Comparison of ENCODE assay signal across 17 mouse cellular contexts in the genomic region with DNA sequence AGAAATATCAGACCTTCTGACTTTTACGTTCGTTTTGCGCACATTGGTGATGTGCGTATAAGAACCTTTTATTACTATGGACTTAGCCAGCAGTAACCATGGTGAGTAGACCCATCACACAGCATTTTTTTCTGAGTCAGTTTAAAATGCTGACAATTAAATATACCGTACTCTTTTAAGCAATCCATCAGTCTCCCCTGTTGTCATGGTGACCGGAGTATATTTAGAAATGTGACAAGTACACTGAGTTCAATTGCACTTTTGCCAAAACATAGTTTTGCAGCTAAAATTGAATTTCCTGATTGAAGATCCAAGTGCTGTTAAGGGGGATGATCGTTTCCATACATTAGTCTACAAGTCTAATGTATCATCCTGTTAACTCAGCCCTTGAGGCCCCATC.
A peak's percentile ranks its signal among the peaks of the same experiment; 100 is the strongest.
DNase-seq lines count a peak whose midpoint lies in the region; ATAC-seq and TF ChIP-seq lines count a peak whose summit lies in the region.
"Had no signal": no experiment of that assay in that cellular context is flagged by ENCODE, and none has a peak within 500 bp of the region (broad histone marks: within the 10 kb centered on the region; RNA-seq: fewer than 3 reads in every experiment).

No protein-coding gene starts in this region.

- TF ChIP-seq CTCF in forebrain, postnatal 0 days (IDR thresholded peaks at IDR 0.05; ENCODE audit: low read depth): no peak
- no peak for TF ChIP-seq CTCF in cortical plate, adult 2 months (IDR thresholded peaks at IDR 0.05; ENCODE audit: extremely low read depth, insufficient read depth, low read length)

- peak; percentile 73 for DNase-seq in forebrain, postnatal 0 days
- DNase-seq in forebrain, embryonic 11.5 days (ENCODE audit: low spot score): no peak
- peak; percentile 29 to 46 for DNase-seq in left cerebral cortex, adult 9 months (ENCODE audit: low spot score in 2 of 2)
- no peak for DNase-seq in left cerebral cortex, adult 18-20 months (ENCODE audit: low spot score in 2 of 2)
- DNase-seq in 3T3-L1 (ENCODE audit: low read depth, low spot score): peak; percentile 31
- no peak for DNase-seq in urinary bladder, postnatal 25 days (ENCODE audit: low spot score)
- DNase-seq in ovary, postnatal 36 days (ENCODE audit: low spot score): no peak
- DNase-seq: adrenal gland, postnatal 14 days; cerebellum, postnatal 25 days; kidney, postnatal 10 days; thymus, postnatal 36 days had no signal

- TF ChIP-seq POLR2A in cortical plate, adult 2 months (IDR thresholded peaks at IDR 0.05; ENCODE audit: extremely low read depth, insufficient read depth, low read length): no peak

- no peak overlapping the region for H3K9ac ChIP-seq in forebrain, postnatal 0 days
- H3K9ac ChIP-seq in forebrain, embryonic 11.5 days (ENCODE audit: low read length): no peak overlapping the region
- H3K9ac ChIP-seq: embryonic facial prominence, embryonic 12.5 days; heart, embryonic 15.5 days; hindbrain, embryonic 13.5 days; liver, embryonic 15.5 days had no signal

- no peak overlapping the region for H3K27ac ChIP-seq in forebrain, postnatal 0 days (ENCODE audit: low read depth, low read length)
- H3K27ac ChIP-seq in forebrain, embryonic 11.5 days (ENCODE audit: low read depth, low read length): no peak overlapping the region
- H3K27ac ChIP-seq in cortical plate, adult 2 months (ENCODE audit: insufficient read depth, low read length): peak overlapping the region; percentile 71
- H3K27ac ChIP-seq: embryonic facial prominence, embryonic 12.5 days; heart, embryonic 15.5 days; hindbrain, embryonic 13.5 days; liver, embryonic 15.5 days had no signal

- 60% methylated on average over 7 of the region's 7 CpGs for WGBS in forebrain, postnatal 0 days
- WGBS in forebrain, embryonic 11.5 days: 95% methylated on average over 7 of the region's 7 CpGs

- H3K4me3 ChIP-seq in forebrain, postnatal 0 days (ENCODE audit: low read depth, low read length): no peak overlapping the region
- no peak overlapping the region for H3K4me3 ChIP-seq in forebrain, embryonic 11.5 days (ENCODE audit: low read depth, low read length)
- no peak overlapping the region for H3K4me3 ChIP-seq in cortical plate, adult 2 months (ENCODE audit: insufficient read depth, low read length)
- H3K4me3 ChIP-seq: embryonic facial prominence, embryonic 12.5 days; heart, embryonic 15.5 days; hindbrain, embryonic 13.5 days; liver, embryonic 15.5 days had no signal

- H3K27me3 ChIP-seq in forebrain, postnatal 0 days (ENCODE audit: insufficient read depth, low read length): no peaks in the 10 kb centered on the region
- no peaks in the 10 kb centered on the region for H3K27me3 ChIP-seq in forebrain, embryonic 11.5 days (ENCODE audit: control insufficient read depth, insufficient read depth, low read length)
- H3K27me3 ChIP-seq: embryonic facial prominence, embryonic 12.5 days; heart, embryonic 15.5 days; hindbrain, embryonic 13.5 days; liver, embryonic 15.5 days had no signal

- H3K36me3 ChIP-seq in forebrain, postnatal 0 days (ENCODE audit: insufficient read depth): no peaks in the 10 kb centered on the region
- H3K36me3 ChIP-seq in forebrain, embryonic 11.5 days (ENCODE audit: control insufficient read depth, insufficient read depth, low read length): no peaks in the 10 kb centered on the region
- H3K36me3 ChIP-seq: embryonic facial prominence, embryonic 12.5 days; heart, embryonic 15.5 days; hindbrain, embryonic 13.5 days; liver, embryonic 15.5 days had no signal

- no peaks in the 10 kb centered on the region for H3K4me1 ChIP-seq in forebrain, postnatal 0 days (ENCODE audit: insufficient read depth)
- no peaks in the 10 kb centered on the region for H3K4me1 ChIP-seq in forebrain, embryonic 11.5 days (replicated peaks; ENCODE audit: control insufficient read depth, insufficient read depth, low read length)
- peaks cover 2% of the 10 kb centered on the region; the same call in 1 of the 2 replicates for H3K4me1 ChIP-seq in cortical plate, adult 2 months (ENCODE audit: control insufficient read depth, insufficient read depth, low read length)
- H3K4me1 ChIP-seq: embryonic facial prominence, embryonic 12.5 days; heart, embryonic 15.5 days; hindbrain, embryonic 13.5 days; liver, embryonic 15.5 days had no signal

- H3K9me3 ChIP-seq in forebrain, postnatal 0 days (ENCODE audit: low read length): no peaks in the 10 kb centered on the region
- H3K9me3 ChIP-seq in forebrain, embryonic 11.5 days (ENCODE audit: control insufficient read depth, low read length): no peaks in the 10 kb centered on the region
- H3K9me3 ChIP-seq: embryonic facial prominence, embryonic 12.5 days; heart, embryonic 15.5 days; hindbrain, embryonic 13.5 days; liver, embryonic 15.5 days had no signal

- no peak overlapping the region for H3K4me2 ChIP-seq in forebrain, postnatal 0 days (ENCODE audit: low read depth)
- no peak overlapping the region for H3K4me2 ChIP-seq in forebrain, embryonic 11.5 days (ENCODE audit: low read depth, low read length, severe bottlenecking)
- H3K4me2 ChIP-seq: embryonic facial prominence, embryonic 12.5 days; heart, embryonic 15.5 days; hindbrain, embryonic 13.5 days; liver, embryonic 15.5 days had no signal

- peak; percentile 89 for ATAC-seq in forebrain, postnatal 0 days
- ATAC-seq in forebrain, embryonic 11.5 days (replicated peaks; ENCODE audit: low FRiP score): no peak
- ATAC-seq: intestine, postnatal 0 days had no signal

Comparison
In these comparisons a context has a peak if more than half of its experiments do, and no peak if none do; other contexts are left out.
1. DNase-seq: peak in forebrain, postnatal 0 days (single experiment), left cerebral cortex, adult 9 months (2 of 2) and 3T3-L1 (single experiment); none in forebrain, embryonic 11.5 days (single experiment), left cerebral cortex, adult 18-20 months (0 of 2), urinary bladder, postnatal 25 days (single experiment) and ovary, postnatal 36 days (single experiment).